24 mouse cellular contexts compared by ENCODE assay signal in genomic region chr8:8611928-8612327, GRCm38 (mm10).
"Had no signal": no experiment of that assay in that cellular context is flagged by ENCODE, and none has a peak within 500 bp of the region (broad histone marks: within the 10 kb centered on the region; RNA-seq: fewer than 3 reads in every experiment).

No protein-coding gene starts in this region.

- H3K27me3 ChIP-seq: heart, embryonic 13.5 days; heart, embryonic 15.5 days; hindbrain, embryonic 15.5 days; kidney, embryonic 15.5 days; limb, embryonic 13.5 days; limb, embryonic 15.5 days; liver, embryonic 12.5 days had no signal

- H3K36me3 ChIP-seq: hindbrain, embryonic 15.5 days; kidney, embryonic 15.5 days; liver, embryonic 12.5 days had no signal

- H3K9ac ChIP-seq: heart, embryonic 13.5 days; heart, embryonic 15.5 days; hindbrain, embryonic 13.5 days; hindbrain, embryonic 15.5 days; kidney, embryonic 15.5 days; limb, embryonic 13.5 days; limb, embryonic 15.5 days; liver, embryonic 12.5 days; liver, embryonic 14.5 days had no signal

- H3K4me1 ChIP-seq: heart, embryonic 15.5 days had no signal

- H3K4me3 ChIP-seq: heart, embryonic 13.5 days; heart, embryonic 15.5 days; hindbrain, embryonic 13.5 days; hindbrain, embryonic 15.5 days; kidney, embryonic 15.5 days; limb, embryonic 13.5 days; limb, embryonic 15.5 days; liver, embryonic 12.5 days had no signal

- DNase-seq: gastrocnemius, postnatal 14 days; gastrocnemius, postnatal 36 days; heart, adult 18-20 months; heart, postnatal 14 days; heart, postnatal 36 days; kidney, adult 11 months; kidney, adult 2 months; kidney, adult 9 months; kidney, postnatal 14 days; kidney, postnatal 36 days; layer of hippocampus, adult 9-11 months; layer of hippocampus, postnatal 36 days; left cerebral cortex, postnatal 4 days had no signal

- H3K27ac ChIP-seq: heart, embryonic 13.5 days; heart, embryonic 15.5 days; hindbrain, embryonic 13.5 days; hindbrain, embryonic 15.5 days; hindbrain, postnatal 0 days; kidney, embryonic 15.5 days; kidney, postnatal 0 days; limb, embryonic 13.5 days; limb, embryonic 15.5 days; liver, embryonic 12.5 days; liver, embryonic 14.5 days had no signal
